Mouse (Mus musculus): ENCODE measurements around the gene Fgfr2.

- TF ChIP-seq CTCF (IDR thresholded peaks at IDR 0.05) (no peak), EP300 (IDR thresholded peaks at IDR 0.05) (no peak)
Observed at GRCm38 (mm10) chr7:132075825-132076224, 1047.3 kb downstream of the Fgfr2 start.
